ENCODE assay signal across 14 mouse cellular contexts in genomic region chr10:94965093-94965492, GRCm38 (mm10). TPM values are rescaled to one million over a fixed set of nuclear protein-coding genes. Genes with fewer than 3 reads are reported as not detected.
DNase-seq lines count a peak whose midpoint lies in the region; ATAC-seq and TF ChIP-seq lines count a peak whose summit lies in the region.
"Had no signal": no experiment of that assay in that cellular context is flagged by ENCODE, and none has a peak within 500 bp of the region (broad histone marks: within the 10 kb centered on the region; RNA-seq: fewer than 3 reads in every experiment).

No protein-coding gene starts in this region.

- ATAC-seq in Patski = no peak
- no peak for ATAC-seq in midbrain, embryonic 15.5 days (replicated peaks)
- ATAC-seq: activated CD4-positive, CD25-positive, alpha-beta regulatory T cell, adult 4 months; inflammation-experienced regulatory T-cells, adult 6 months; midbrain, embryonic 16.5 days had no signal

- no peaks in the 10 kb centered on the region; the same call in 1 of the 2 replicates for H3K9me3 ChIP-seq in midbrain, embryonic 15.5 days
- H3K9me3 ChIP-seq: embryonic facial prominence, embryonic 12.5 days had no signal

- H3K4me2 ChIP-seq in midbrain, embryonic 15.5 days = no peak overlapping the region
- H3K4me2 ChIP-seq: embryonic facial prominence, embryonic 12.5 days; heart, embryonic 13.5 days; liver, embryonic 13.5 days had no signal

- no peak overlapping the region for H3K4me3 ChIP-seq in layer of hippocampus, adult 2 months
- no peak overlapping the region for H3K4me3 ChIP-seq in spleen, adult 2 months (ENCODE audit: extremely low read depth, insufficient read depth, insufficient read length)
- H3K4me3 ChIP-seq in midbrain, embryonic 15.5 days = no peak overlapping the region
- H3K4me3 ChIP-seq: embryonic facial prominence, embryonic 12.5 days; heart, embryonic 13.5 days; liver, embryonic 13.5 days had no signal

- no peak for DNase-seq in layer of hippocampus, adult 2 months (ENCODE audit: low spot score in 2 of 2)
- DNase-seq in layer of hippocampus, adult 9-11 months = no peak
- DNase-seq in CD4-positive helper T cell, adult 2 months (ENCODE audit: low read depth, low spot score) = peak; percentile 21
- no peak for DNase-seq in Patski (ENCODE audit: low read depth, low spot score)
- no peak for DNase-seq in spleen, adult 2 months (ENCODE audit: low read depth in 1 of 2, low spot score in 2 of 2)
- no peak for DNase-seq in yolk sac, embryonic 10.5 days (ENCODE audit: low spot score)
- DNase-seq in right cerebral cortex, postnatal 10 days (ENCODE audit: low spot score in 2 of 2) = no peak
- DNase-seq: liver, embryonic 13.5 days had no signal

- 90% methylated on average over 3 of the region's 3 CpGs for WGBS in spleen, adult 2 months
- 88% methylated on average over 3 of the region's 3 CpGs for WGBS in midbrain, embryonic 15.5 days

- CTCF ChIA-PET in Patski (lab: Charles Lee) = interaction anchor here (0.6 to 1.3 kb wide), 2 partner anchors 10 to 767 kb away, joined by 3 to 4 read pairs; no protein-coding TSS in a partner anchor

- no peaks in the 10 kb centered on the region for H3K27me3 ChIP-seq in Patski
- no peaks in the 10 kb centered on the region for H3K27me3 ChIP-seq in spleen, adult 2 months (ENCODE audit: control insufficient read depth, insufficient read depth, low read length)
- H3K27me3 ChIP-seq in midbrain, embryonic 15.5 days (replicated peaks) = no peaks in the 10 kb centered on the region
- H3K27me3 ChIP-seq: embryonic facial prominence, embryonic 12.5 days; heart, embryonic 13.5 days; liver, embryonic 13.5 days had no signal

- POLR2A ChIA-PET in Patski (lab: Charles Lee) = no interaction called here

- H3K9ac ChIP-seq in midbrain, embryonic 15.5 days = no peak overlapping the region
- H3K9ac ChIP-seq: embryonic facial prominence, embryonic 12.5 days; heart, embryonic 13.5 days; liver, embryonic 13.5 days had no signal

- H3K36me3 ChIP-seq in spleen, adult 2 months (ENCODE audit: control insufficient read depth, insufficient read depth, low read length) = no peaks in the 10 kb centered on the region
- H3K36me3 ChIP-seq in midbrain, embryonic 15.5 days (replicated peaks) = no peaks in the 10 kb centered on the region
- H3K36me3 ChIP-seq: embryonic facial prominence, embryonic 12.5 days; heart, embryonic 13.5 days; liver, embryonic 13.5 days had no signal

- in situ Hi-C loops in Patski (cut with MboI; ENCODE audit: low pct_unique_long_range_greater_than_20kb) = loop anchor here (10.0 kb wide), 1 partner anchor 550 kb away; no protein-coding TSS in a partner anchor

- peak; percentile 71 for TF ChIP-seq CTCF in layer of hippocampus, adult 2 months (conservative IDR thresholded peaks at IDR 0.05)
- peak; percentile 52 for TF ChIP-seq CTCF in Patski (IDR thresholded peaks at IDR 0.05)
- TF ChIP-seq CTCF in spleen, adult 2 months (IDR thresholded peaks at IDR 0.05; ENCODE audit: extremely low read depth, insufficient read depth, insufficient read length, insufficient replicate concordance) = peak; percentile 28; the same call in 1 of the 2 replicates

- no peak for TF ChIP-seq POLR2A in spleen, adult 2 months (IDR thresholded peaks at IDR 0.05; ENCODE audit: low read depth, low read length)

- H3K4me1 ChIP-seq in spleen, adult 2 months (ENCODE audit: control insufficient read depth, insufficient read depth, insufficient read length) = no peaks in the 10 kb centered on the region
- no peaks in the 10 kb centered on the region for H3K4me1 ChIP-seq in midbrain, embryonic 15.5 days
- H3K4me1 ChIP-seq: embryonic facial prominence, embryonic 12.5 days; heart, embryonic 13.5 days had no signal

- no peak overlapping the region for H3K27ac ChIP-seq in layer of hippocampus, adult 2 months
- no peak overlapping the region for H3K27ac ChIP-seq in spleen, adult 2 months (ENCODE audit: insufficient read depth, low read length)
- H3K27ac ChIP-seq in midbrain, embryonic 15.5 days = no peak overlapping the region
- H3K27ac ChIP-seq: embryonic facial prominence, embryonic 12.5 days; heart, embryonic 13.5 days; liver, embryonic 13.5 days had no signal

RNA-seq across cellular contexts. Expression of gene Plxnc1, which starts 20.5 kb away (rescaled TPM):
- 10 to 100 TPM; 32.5 to 33.9 TPM for total RNA-seq in layer of hippocampus, adult 2 months (2021)
- polyA plus RNA-seq in Patski (2021) = 1.9 TPM
- polyA plus RNA-seq in spleen, adult 2 months (2012; rRNA removed) = 15.8 and 18.6 TPM in 2 replicates
- 17.8 and 18.2 TPM in 2 replicates for polyA plus RNA-seq in midbrain, embryonic 15.5 days (2015; fragmentation: Nextera tagmentation; extraction: Ambion mirVana)
